Mouse (Mus musculus): Measurements from ENCODE around the gene Fam81b.

DNA sequence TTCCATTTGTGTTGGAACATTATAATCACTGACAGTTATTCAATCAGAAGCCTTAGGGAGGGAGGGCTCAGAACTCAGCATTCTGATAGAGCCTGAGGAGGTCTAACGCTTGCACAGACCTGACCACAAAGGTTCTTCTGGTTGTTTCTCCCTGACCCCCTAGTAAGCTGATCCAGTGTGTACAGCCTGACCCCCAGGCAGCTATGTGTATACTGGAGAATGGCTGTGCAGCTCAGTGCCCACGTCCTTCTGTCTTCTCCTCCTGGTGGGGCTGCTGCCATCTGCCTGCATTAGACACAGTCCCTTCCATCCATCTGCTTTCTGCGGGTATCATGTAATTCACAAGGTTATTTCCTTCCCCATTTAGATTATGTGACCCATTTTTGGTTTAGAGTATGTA lies 115.7 kb downstream of the Fam81b start:
- TF ChIP-seq POLR2A (IDR thresholded peaks at IDR 0.05; ENCODE audit: borderline replicate concordance, low read depth, low read length): no peak
- no peak for TF ChIP-seq CTCF (IDR thresholded peaks at IDR 0.05; ENCODE audit: low read depth, low read length)

All from bone marrow macrophage, adult 2 months (primary cell).